Mouse (Mus musculus): Measurements from ENCODE around the gene Tmem253. TPM values are rescaled to one million over a fixed set of nuclear protein-coding genes. Genes with fewer than 3 reads are reported as not detected.
A peak's percentile ranks its signal among the peaks of the same experiment; 100 is the strongest.

Gene Tmem253
- polyA plus RNA-seq (2016; fragmentation: Nextera tagmentation; extraction: Ambion mirVana): 0.80 and 1.0 TPM in 2 replicates

GRCm38 (mm10) chr14:52015445-52016100 lies at the start of gene Tmem253:
Tmem253 (plus strand) TSS chr14:52015658.
- DNase-seq (ENCODE audit: low spot score): no peak
- peak within 1 kb of the TSS; percentile 80 for H3K4me3 ChIP-seq
- H3K4me1 ChIP-seq (replicated peaks): peaks cover 83% of the 10 kb centered on the region
- H3K27ac ChIP-seq: peak within 1 kb of the TSS; percentile 100
- H3K9me3 ChIP-seq: no peaks in the 10 kb centered on the region
- WGBS: 51% methylated on average over 6 of the region's 6 CpGs
- no peaks in the 10 kb centered on the region for H3K27me3 ChIP-seq (ENCODE audit: insufficient read depth, poor library complexity, severe bottlenecking)
- peaks cover 5% of the 10 kb centered on the region; the same call in 1 of the 2 replicates for H3K36me3 ChIP-seq

- Histone ChIP-seq H3K4me3 (no peak overlapping the region), H3K36me3 (no peaks in the 10 kb centered on the region), H3K27me3 (ENCODE audit: insufficient read depth, poor library complexity, severe bottlenecking) (no peaks in the 10 kb centered on the region), H3K4me1 (replicated peaks) (no peaks in the 10 kb centered on the region), H3K27ac (no peak overlapping the region), H3K9me3 (no peaks in the 10 kb centered on the region)
- 88% methylated on average over 3 of the region's 3 CpGs for WGBS
- no peak for DNase-seq (ENCODE audit: low spot score)
These were observed 48.1 kb upstream of the Tmem253 start for GRCm38 (mm10) chr14:51967400-51967799.

GRCm38 (mm10) chr14:51979252-51979651 lies 36.2 kb upstream of the Tmem253 start:
- no peaks in the 10 kb centered on the region for H3K9me3 ChIP-seq

GRCm38 (mm10) chr14:51983251-51983650 lies 32.2 kb upstream of the Tmem253 start:
- no peaks in the 10 kb centered on the region for H3K27me3 ChIP-seq (ENCODE audit: insufficient read depth, poor library complexity, severe bottlenecking)
- no peaks in the 10 kb centered on the region for H3K9me3 ChIP-seq
- H3K4me1 ChIP-seq (replicated peaks): peaks cover 38% of the 10 kb centered on the region
- peak overlapping the region; percentile 82; the same call in 1 of the 2 replicates for H3K4me3 ChIP-seq
- DNase-seq (ENCODE audit: low spot score): no peak
- peak overlapping the region; percentile 97; the same call in 1 of the 2 replicates for H3K27ac ChIP-seq
- 61% methylated on average over 4 of the region's 4 CpGs for WGBS
- H3K36me3 ChIP-seq: peaks cover 11% of the 10 kb centered on the region

More at GRCm38 (mm10) chr14:51979252-51979651, 36.2 kb upstream of the Tmem253 start:
- Histone ChIP-seq H3K4me3 (no peak overlapping the region), H3K27me3 (ENCODE audit: insufficient read depth, poor library complexity, severe bottlenecking) (no peaks in the 10 kb centered on the region), H3K27ac (no peak overlapping the region), H3K4me1 (replicated peaks) (peaks cover 10% of the 10 kb centered on the region), H3K36me3 (no peaks in the 10 kb centered on the region)
- 89% methylated on average over 3 of the region's 3 CpGs for WGBS
- no peak for DNase-seq (ENCODE audit: low spot score)

GRCm38 (mm10) chr14:51983855-51984246 lies 31.6 kb upstream of the Tmem253 start:
- Histone ChIP-seq H3K9me3 (no peaks in the 10 kb centered on the region), H3K4me1 (replicated peaks) (peaks cover 43% of the 10 kb centered on the region), H3K27ac (peak overlapping the region; percentile 97), H3K27me3 (ENCODE audit: insufficient read depth, poor library complexity, severe bottlenecking) (no peaks in the 10 kb centered on the region), H3K36me3 (peaks cover 17% of the 10 kb centered on the region), H3K4me3 (peak overlapping the region; percentile 82)
- 8% methylated on average over 10 of the region's 10 CpGs for WGBS
- no peak for DNase-seq (ENCODE audit: low spot score)

- Histone ChIP-seq H3K9me3 (no peaks in the 10 kb centered on the region), H3K4me1 (replicated peaks) (peaks cover 50% of the 10 kb centered on the region), H3K4me3 (peak within 1 kb of the TSS; percentile 82), H3K27ac (peak within 1 kb of the TSS; percentile 97), H3K27me3 (ENCODE audit: insufficient read depth, poor library complexity, severe bottlenecking) (no peaks in the 10 kb centered on the region), H3K36me3 (peaks cover 24% of the 10 kb centered on the region)
- DNase-seq (ENCODE audit: low spot score): peak; percentile 85
- under 1% methylated on average over 71 of the region's 74 CpGs for WGBS
These were observed 30.9 kb upstream of the Tmem253 start, which contains the start of gene Arhgef40 for GRCm38 (mm10) chr14:51984247-51985231. Arhgef40 (plus strand) TSS chr14:51984719.

GRCm38 (mm10) chr14:51985301-51986152 lies 29.9 kb upstream of the Tmem253 start:
- Histone ChIP-seq H3K4me3 (peak overlapping the region; percentile 82), H3K9me3 (no peaks in the 10 kb centered on the region), H3K27me3 (ENCODE audit: insufficient read depth, poor library complexity, severe bottlenecking) (no peaks in the 10 kb centered on the region), H3K27ac (peak overlapping the region; percentile 97), H3K36me3 (peaks cover 34% of the 10 kb centered on the region), H3K4me1 (replicated peaks) (peaks cover 55% of the 10 kb centered on the region)
- WGBS: under 1% methylated on average over 27 of the region's 27 CpGs
- peak; percentile 83 for DNase-seq (ENCODE audit: low spot score)

- Histone ChIP-seq H3K9me3 (no peaks in the 10 kb centered on the region), H3K27ac (peak overlapping the region; percentile 97), H3K36me3 (peaks cover 40% of the 10 kb centered on the region), H3K27me3 (ENCODE audit: insufficient read depth, poor library complexity, severe bottlenecking) (no peaks in the 10 kb centered on the region), H3K4me3 (peak overlapping the region; percentile 82), H3K4me1 (replicated peaks) (peaks cover 55% of the 10 kb centered on the region)
- 9% methylated on average over 7 of the region's 7 CpGs for WGBS
- no peak for DNase-seq (ENCODE audit: low spot score)
These were observed 29.3 kb upstream of the Tmem253 start for GRCm38 (mm10) chr14:51986153-51986505.

GRCm38 (mm10) chr14:51987177-51987576 lies 28.3 kb upstream of the Tmem253 start:
- WGBS: 96% methylated on average over 6 of the region's 6 CpGs
- Histone ChIP-seq H3K4me1 (replicated peaks) (peaks cover 55% of the 10 kb centered on the region), H3K27me3 (ENCODE audit: insufficient read depth, poor library complexity, severe bottlenecking) (no peaks in the 10 kb centered on the region), H3K27ac (no peak overlapping the region), H3K36me3 (peaks cover 50% of the 10 kb centered on the region), H3K4me3 (no peak overlapping the region), H3K9me3 (no peaks in the 10 kb centered on the region)
- no peak for DNase-seq (ENCODE audit: low spot score)

- 75% methylated on average over 12 of the region's 12 CpGs for WGBS
- Histone ChIP-seq H3K36me3 (peaks cover 64% of the 10 kb centered on the region), H3K27me3 (ENCODE audit: insufficient read depth, poor library complexity, severe bottlenecking) (no peaks in the 10 kb centered on the region), H3K4me3 (0 out of 2 replicates have a peak overlapping the region, but pooled peaks have one; percentile 14), H3K4me1 (replicated peaks) (peaks cover 51% of the 10 kb centered on the region), H3K9me3 (no peaks in the 10 kb centered on the region), H3K27ac (peak overlapping the region; percentile 56)
- no peak for DNase-seq (ENCODE audit: low spot score)
These were observed 26.7 kb upstream of the Tmem253 start for GRCm38 (mm10) chr14:51988731-51989130.

- Histone ChIP-seq H3K27me3 (ENCODE audit: insufficient read depth, poor library complexity, severe bottlenecking) (no peaks in the 10 kb centered on the region), H3K36me3 (peaks cover 72% of the 10 kb centered on the region), H3K4me1 (replicated peaks) (peaks cover 43% of the 10 kb centered on the region), H3K9me3 (no peaks in the 10 kb centered on the region), H3K27ac (peak overlapping the region; percentile 56), H3K4me3 (0 out of 2 replicates have a peak overlapping the region, but pooled peaks have one; percentile 14)
- WGBS: 60% methylated on average over 12 of the region's 12 CpGs
- DNase-seq (ENCODE audit: low spot score): no peak
These were observed 25.9 kb upstream of the Tmem253 start for GRCm38 (mm10) chr14:51989461-51989970.

GRCm38 (mm10) chr14:51994453-51994852 lies 21.0 kb upstream of the Tmem253 start:
- 91% methylated on average over 4 of the region's 4 CpGs for WGBS

More at GRCm38 (mm10) chr14:51994453-51994852, 21.0 kb upstream of the Tmem253 start:
- Histone ChIP-seq H3K27ac (no peak overlapping the region), H3K4me3 (no peak overlapping the region), H3K27me3 (ENCODE audit: insufficient read depth, poor library complexity, severe bottlenecking) (no peaks in the 10 kb centered on the region), H3K4me1 (replicated peaks) (peaks cover 6% of the 10 kb centered on the region), H3K9me3 (no peaks in the 10 kb centered on the region), H3K36me3 (peaks cover 98% of the 10 kb centered on the region)
- no peak for DNase-seq (ENCODE audit: low spot score)

Measured in hindbrain, embryonic 10.5 days (tissue).